Mouse (Mus musculus): ENCODE data around the gene Zfp113. TPM values are rescaled to one million over a fixed set of nuclear protein-coding genes. Genes with fewer than 3 reads are reported as not detected.

Zfp113 gene
- total RNA-seq, 1 experiment from 2014 or later, result 16.0 TPM

Other genes with a start within 250 kb of the Zfp113 start
- not detected in 2 replicates for gene Cyp3a13, start 234.1 kb downstream of the Zfp113 start, total RNA-seq (2017)
- gene Gjc3, start 192.6 kb downstream of the Zfp113 start, total RNA-seq (2017), result not detected in 2 replicates
- gene Azgp1, start 174.2 kb downstream of the Zfp113 start, total RNA-seq (2017), result not detected in 2 replicates
- not detected in 2 replicates for gene Smok3a, start 134.5 kb downstream of the Zfp113 start, total RNA-seq (2017)
- gene Smok3b, start 134.3 kb downstream of the Zfp113 start, total RNA-seq (2017), result not detected in 2 replicates
- gene Smok3c, start 102.5 kb downstream of the Zfp113 start, total RNA-seq (2017), result not detected in 2 replicates
- gene Zkscan1, start 70.7 kb downstream of the Zfp113 start, total RNA-seq (2017), result 45.8 and 48.2 TPM in 2 replicates
- 17.3 and 18.4 TPM in 2 replicates for gene Zscan21, start 38.8 kb downstream of the Zfp113 start, total RNA-seq (2017)
- gene Cops6, start 5.3 kb upstream of the Zfp113 start, total RNA-seq (2017), result 32.6 and 52.6 TPM in 2 replicates
- gene Ap4m1, start 16.3 kb upstream of the Zfp113 start, total RNA-seq (2017), result 34.8 and 50.0 TPM in 2 replicates
- gene Mcm7, start 16.7 kb upstream of the Zfp113 start, total RNA-seq (2017), result 449 and 495 TPM in 2 replicates
- 30.3 and 40.9 TPM in 2 replicates for gene Taf6, start 31.7 kb upstream of the Zfp113 start, total RNA-seq (2017)
- 46.3 and 53.8 TPM in 2 replicates for gene Cnpy4, start 31.7 kb upstream of the Zfp113 start, total RNA-seq (2017)
- gene Mblac1, start 38.6 kb upstream of the Zfp113 start, total RNA-seq (2017), result 2.8 and 3.5 TPM in 2 replicates
- 6.4 and 8.7 TPM in 2 replicates for gene Nxpe5, start 70.2 kb upstream of the Zfp113 start, total RNA-seq (2017)
- 31.2 and 41.6 TPM in 2 replicates for gene Lamtor4, start 99.7 kb upstream of the Zfp113 start, total RNA-seq (2017)
- gene BC037034, start 108.3 kb upstream of the Zfp113 start, total RNA-seq (2017), result 34.1 and 38.8 TPM in 2 replicates
- 0.44 TPM in 1 of 2 replicates, not detected in the other for gene Gal3st4, start 117.1 kb upstream of the Zfp113 start, total RNA-seq (2017)
- gene Gm43720, start 124.2 kb upstream of the Zfp113 start, total RNA-seq (2017), result not detected in 2 replicates
- 5.8 and 7.1 TPM in 2 replicates for gene Gpc2, start 124.3 kb upstream of the Zfp113 start, total RNA-seq (2017)
- gene Stag3, start 124.5 kb upstream of the Zfp113 start, total RNA-seq (2017), result 8.7 and 25.5 TPM in 2 replicates
- gene Pvrig, start 186.2 kb upstream of the Zfp113 start, total RNA-seq (2017), result 1.8 TPM in 1 of 2 replicates, not detected in the other

All from hematopoietic stem cell, adult 5-6 weeks (primary cell).